Mouse (Mus musculus): ENCODE data around the gene Trib2. TPM values are rescaled to one million over a fixed set of nuclear protein-coding genes. Genes with fewer than 3 reads are reported as not detected.

Trib2 gene
- polyA plus RNA-seq, 1 experiment: 2.5 TPM

GRCm38 (mm10) chr12:15809657-15810056 lies 7.1 kb downstream of the Trib2 start:
- TF ChIP-seq POLR2A (IDR thresholded peaks at IDR 0.05; ENCODE audit: low read depth, low read length) (no peak), CTCF (IDR thresholded peaks at IDR 0.05; ENCODE audit: extremely low read depth, insufficient read length, insufficient replicate concordance, low read depth, low read length) (no peak)
- 77% methylated on average over 7 of the region's 7 CpGs for WGBS
- Histone ChIP-seq H3K36me3 (ENCODE audit: control insufficient read depth, insufficient read depth, low read length) (no peaks in the 10 kb centered on the region), H3K27me3 (ENCODE audit: control insufficient read depth, insufficient read depth, low read length) (no peaks in the 10 kb centered on the region), H3K4me1 (ENCODE audit: control insufficient read depth, insufficient read depth, insufficient read length, low read length) (no peaks in the 10 kb centered on the region), H3K27ac (ENCODE audit: insufficient read depth, low read depth, low read length) (no peak overlapping the region), H3K4me3 (ENCODE audit: low read depth, low read length) (no peak overlapping the region)

- Histone ChIP-seq H3K27me3 (ENCODE audit: control insufficient read depth, insufficient read depth, low read length) (no peaks in the 10 kb centered on the region), H3K36me3 (ENCODE audit: control insufficient read depth, insufficient read depth, low read length) (no peaks in the 10 kb centered on the region), H3K4me1 (ENCODE audit: control insufficient read depth, insufficient read depth, insufficient read length, low read length) (no peaks in the 10 kb centered on the region), H3K27ac (ENCODE audit: insufficient read depth, low read depth, low read length) (no peak overlapping the region), H3K4me3 (ENCODE audit: low read depth, low read length) (no peak overlapping the region)
- WGBS: 84% methylated on average over 4 of the region's 4 CpGs
- no peak for TF ChIP-seq POLR2A (IDR thresholded peaks at IDR 0.05; ENCODE audit: low read depth, low read length)
- TF ChIP-seq CTCF (IDR thresholded peaks at IDR 0.05; ENCODE audit: extremely low read depth, insufficient read length, insufficient replicate concordance, low read depth, low read length): no peak
Measured at GRCm38 (mm10) chr12:15809249-15809648, 7.5 kb downstream of the Trib2 start.

GRCm38 (mm10) chr12:15808186-15808800 lies 8.4 kb downstream of the Trib2 start:
- Histone ChIP-seq H3K27ac (ENCODE audit: insufficient read depth, low read depth, low read length) (no peak overlapping the region), H3K27me3 (ENCODE audit: control insufficient read depth, insufficient read depth, low read length) (no peaks in the 10 kb centered on the region), H3K36me3 (ENCODE audit: control insufficient read depth, insufficient read depth, low read length) (no peaks in the 10 kb centered on the region), H3K4me1 (ENCODE audit: control insufficient read depth, insufficient read depth, insufficient read length, low read length) (no peaks in the 10 kb centered on the region), H3K4me3 (ENCODE audit: low read depth, low read length) (no peak overlapping the region)
- 88% methylated on average over 5 of the region's 5 CpGs for WGBS
- TF ChIP-seq CTCF (IDR thresholded peaks at IDR 0.05; ENCODE audit: extremely low read depth, insufficient read length, insufficient replicate concordance, low read depth, low read length) (no peak), POLR2A (IDR thresholded peaks at IDR 0.05; ENCODE audit: low read depth, low read length) (no peak)

- Histone ChIP-seq H3K27me3 (ENCODE audit: control insufficient read depth, insufficient read depth, low read length) (no peaks in the 10 kb centered on the region), H3K4me1 (ENCODE audit: control insufficient read depth, insufficient read depth, insufficient read length, low read length) (no peaks in the 10 kb centered on the region), H3K4me3 (ENCODE audit: low read depth, low read length) (no peak overlapping the region), H3K36me3 (ENCODE audit: control insufficient read depth, insufficient read depth, low read length) (no peaks in the 10 kb centered on the region), H3K27ac (ENCODE audit: insufficient read depth, low read depth, low read length) (no peak overlapping the region)
- WGBS: 23% methylated on average over 1 of the region's 1 CpGs
- TF ChIP-seq CTCF (IDR thresholded peaks at IDR 0.05; ENCODE audit: extremely low read depth, insufficient read length, insufficient replicate concordance, low read depth, low read length) (no peak), POLR2A (IDR thresholded peaks at IDR 0.05; ENCODE audit: low read depth, low read length) (no peak)
Measured at GRCm38 (mm10) chr12:15804931-15805331, 11.8 kb downstream of the Trib2 start.

- H3K27ac ChIP-seq (ENCODE audit: insufficient read depth, low read depth, low read length): no peak overlapping the region
- no peaks in the 10 kb centered on the region for H3K27me3 ChIP-seq (ENCODE audit: control insufficient read depth, insufficient read depth, low read length)
- no peaks in the 10 kb centered on the region for H3K36me3 ChIP-seq (ENCODE audit: control insufficient read depth, insufficient read depth, low read length)
- 83% methylated on average over 5 of the region's 5 CpGs for WGBS
- no peak for TF ChIP-seq POLR2A (IDR thresholded peaks at IDR 0.05; ENCODE audit: low read depth, low read length)
- no peak for TF ChIP-seq CTCF (IDR thresholded peaks at IDR 0.05; ENCODE audit: extremely low read depth, insufficient read length, insufficient replicate concordance, low read depth, low read length)
- no peaks in the 10 kb centered on the region for H3K4me1 ChIP-seq (ENCODE audit: control insufficient read depth, insufficient read depth, insufficient read length, low read length)
- H3K4me3 ChIP-seq (ENCODE audit: low read depth, low read length): no peak overlapping the region
Measured at GRCm38 (mm10) chr12:15803936-15804438, 12.7 kb downstream of the Trib2 start.

- Histone ChIP-seq H3K4me3 (ENCODE audit: low read depth, low read length) (no peak overlapping the region), H3K27ac (ENCODE audit: insufficient read depth, low read depth, low read length) (no peak overlapping the region), H3K36me3 (ENCODE audit: control insufficient read depth, insufficient read depth, low read length) (no peaks in the 10 kb centered on the region), H3K27me3 (ENCODE audit: control insufficient read depth, insufficient read depth, low read length) (no peaks in the 10 kb centered on the region), H3K4me1 (ENCODE audit: control insufficient read depth, insufficient read depth, insufficient read length, low read length) (no peaks in the 10 kb centered on the region; the same call in 1 of the 2 replicates)
- TF ChIP-seq CTCF (IDR thresholded peaks at IDR 0.05; ENCODE audit: extremely low read depth, insufficient read length, insufficient replicate concordance, low read depth, low read length) (no peak), POLR2A (IDR thresholded peaks at IDR 0.05; ENCODE audit: low read depth, low read length) (no peak)
- WGBS: 82% methylated on average over 4 of the region's 4 CpGs
Measured at GRCm38 (mm10) chr12:15801571-15801930, 15.2 kb downstream of the Trib2 start.

GRCm38 (mm10) chr12:15800914-15801570 lies 15.7 kb downstream of the Trib2 start:
- H3K27ac ChIP-seq (ENCODE audit: insufficient read depth, low read depth, low read length): no peak overlapping the region
- TF ChIP-seq CTCF (IDR thresholded peaks at IDR 0.05; ENCODE audit: extremely low read depth, insufficient read length, insufficient replicate concordance, low read depth, low read length): no peak
- H3K4me3 ChIP-seq (ENCODE audit: low read depth, low read length): no peak overlapping the region
- H3K27me3 ChIP-seq (ENCODE audit: control insufficient read depth, insufficient read depth, low read length): no peaks in the 10 kb centered on the region
- WGBS: 72% methylated on average over 9 of the region's 9 CpGs
- H3K36me3 ChIP-seq (ENCODE audit: control insufficient read depth, insufficient read depth, low read length): no peaks in the 10 kb centered on the region
- no peaks in the 10 kb centered on the region; the same call in 1 of the 2 replicates for H3K4me1 ChIP-seq (ENCODE audit: control insufficient read depth, insufficient read depth, insufficient read length, low read length)

All from small intestine, adult 2 months (tissue).